Mouse (Mus musculus) midbrain, embryonic 10.5 days (tissue): ENCODE measurements around the gene Acad10. TPM values are rescaled to one million over a fixed set of nuclear protein-coding genes. Genes with fewer than 3 reads are reported as not detected.
"Not testable (repeated sequence)": the region's sequence is repeated elsewhere in the genome, so short reads cannot be mapped to it uniquely, and the experiment has no call there.

ENCODE experiments used
- DNase-seq: peaks from one replicate; pipeline ENCODE4 v3.0.0-alpha.2; 2017; ENCODE audit warnings: low spot score
- H3K27ac ChIP-seq: fragments of 300-500 bp; sonication (generic); replicated peaks from 2 replicates; pipeline ENCODE4 v1.5.1; 2016; ENCODE audit warnings: mild to moderate bottlenecking
- H3K27me3 ChIP-seq: fragments of 300-500 bp; sonication (generic); 2 replicates; pipeline ENCODE4 v1.6.1; 2016; ENCODE audit warnings: low read depth, mild to moderate bottlenecking; ENCODE audit not compliant: poor library complexity, severe bottlenecking
- H3K36me3 ChIP-seq: fragments of 300-500 bp; sonication (generic); 2 replicates; pipeline ENCODE4 v1.6.1; 2016; ENCODE audit warnings: mild to moderate bottlenecking, moderate library complexity
- H3K4me1 ChIP-seq: fragments of 300-500 bp; sonication (generic); 2 replicates; pipeline ENCODE4 v1.6.1; 2016
- H3K4me3 ChIP-seq: fragments of 300-500 bp; sonication (generic); 2 replicates; pipeline ENCODE4 v1.5.1; 2016; ENCODE audit warnings: mild to moderate bottlenecking, moderate library complexity
- H3K9me3 ChIP-seq: fragments of 300-500 bp; sonication (generic); replicated peaks from 2 replicates; pipeline ENCODE4 v1.6.1; 2016; ENCODE audit warnings: mild to moderate bottlenecking
- WGBS: fragments of 180-500 bp; shearing (Covaris S2); methylation state at CpG from one replicate; pipeline ENCODE4 v1.1.7; 2016; 5-methylcytosine and 5-hydroxymethylcytosine counted together
- polyA plus RNA-seq: library from polyadenylated mRNA; unstranded; fragments of >200 nt; fragmentation: Nextera tagmentation; extraction: Ambion mirVana; gene quantifications from 2 replicates; pipeline ENCODE4 v1.2.1, GENCODE M21; 2016

Gene Acad10
- polyA plus RNA-seq, 1 experiment from 2014 or later, result 3.9 TPM

- DNase-seq, result no peak
- no peak overlapping the region for H3K4me3 ChIP-seq
- 91% methylated on average over 9 of the region's 9 CpGs for WGBS
Measured at GRCm38 (mm10) chr5:121639601-121640000, 20.7 kb downstream of the Acad10 start.

GRCm38 (mm10) chr5:121637296-121637695, 23.0 kb downstream of the Acad10 start:
- no peak overlapping the region for H3K4me3 ChIP-seq
- 84% methylated on average over 6 of the region's 6 CpGs for WGBS
- H3K9me3 ChIP-seq, result no peaks in the 10 kb centered on the region
- no peak overlapping the region for H3K27ac ChIP-seq
- H3K4me1 ChIP-seq, result peaks cover 8% of the 10 kb centered on the region
- no peak for DNase-seq
- H3K27me3 ChIP-seq, result no peaks in the 10 kb centered on the region
- H3K36me3 ChIP-seq, result no peaks in the 10 kb centered on the region

More at GRCm38 (mm10) chr5:121639601-121640000, 20.7 kb downstream of the Acad10 start:
- H3K27me3 ChIP-seq, result no peaks in the 10 kb centered on the region
- no peaks in the 10 kb centered on the region for H3K4me1 ChIP-seq
- H3K27ac ChIP-seq, result no peak overlapping the region
- no peaks in the 10 kb centered on the region for H3K36me3 ChIP-seq
- H3K9me3 ChIP-seq, result no peaks in the 10 kb centered on the region

- DNase-seq, result no peak
- Histone ChIP-seq H3K4me3 (no peak overlapping the region), H3K27ac (no peak overlapping the region), H3K4me1 (peaks cover 11% of the 10 kb centered on the region), H3K36me3 (no peaks in the 10 kb centered on the region), H3K27me3 (no peaks in the 10 kb centered on the region), H3K9me3 (no peaks in the 10 kb centered on the region)
- 93% methylated on average over 5 of the region's 5 CpGs for WGBS
Measured at GRCm38 (mm10) chr5:121634668-121635067, 25.6 kb downstream of the Acad10 start.

- DNase-seq, result peak; percentile 17
- H3K27me3 ChIP-seq, result no peaks in the 10 kb centered on the region
- WGBS, result 37% methylated on average over 3 of the region's 3 CpGs
- no peak overlapping the region for H3K4me3 ChIP-seq
- no peaks in the 10 kb centered on the region for H3K36me3 ChIP-seq
- peak overlapping the region; percentile 33; the same call in 1 of the 2 replicates for H3K27ac ChIP-seq
- peaks cover 11% of the 10 kb centered on the region for H3K4me1 ChIP-seq
- no peaks in the 10 kb centered on the region for H3K9me3 ChIP-seq
Measured at GRCm38 (mm10) chr5:121632804-121633203, 27.5 kb downstream of the Acad10 start.

GRCm38 (mm10) chr5:121631106-121631647, 29.1 kb downstream of the Acad10 start:
- H3K27me3 ChIP-seq, H3K4me3 ChIP-seq, H3K9me3 ChIP-seq, H3K36me3 ChIP-seq, DNase-seq, H3K27ac ChIP-seq: not testable (repeated sequence)
- 70% methylated on average over 9 of the region's 9 CpGs for WGBS
- H3K4me1 ChIP-seq, result peaks cover 11% of the 10 kb centered on the region

- H3K4me1 ChIP-seq, result peaks cover 9% of the 10 kb centered on the region
- H3K9me3 ChIP-seq, result no peaks in the 10 kb centered on the region
- no peak overlapping the region for H3K4me3 ChIP-seq
- 0% methylated on average over 1 of the region's 1 CpGs for WGBS
- H3K36me3 ChIP-seq, result no peaks in the 10 kb centered on the region
- no peak overlapping the region for H3K27ac ChIP-seq
- DNase-seq, result peak; percentile 65
- H3K27me3 ChIP-seq, result no peaks in the 10 kb centered on the region
Measured at GRCm38 (mm10) chr5:121627871-121628270, 32.4 kb downstream of the Acad10 start.

- H3K4me3 ChIP-seq, result no peak overlapping the region
- H3K27me3 ChIP-seq, result no peaks in the 10 kb centered on the region
- H3K9me3 ChIP-seq, result no peaks in the 10 kb centered on the region
- 91% methylated on average over 3 of the region's 3 CpGs for WGBS
- 0 out of 2 replicates have a peak, but pooled peaks cover 5% of the 10 kb centered on the region for H3K36me3 ChIP-seq
- DNase-seq, result no peak
- H3K27ac ChIP-seq, result no peak overlapping the region
- H3K4me1 ChIP-seq, result peaks cover 13% of the 10 kb centered on the region
Measured at GRCm38 (mm10) chr5:121623241-121623640, 37.1 kb downstream of the Acad10 start.

GRCm38 (mm10) chr5:121621102-121621501, 39.2 kb downstream of the Acad10 start:
- Histone ChIP-seq H3K9me3 (no peaks in the 10 kb centered on the region), H3K27ac (no peak overlapping the region), H3K4me3 (no peak overlapping the region), H3K4me1 (peaks cover 18% of the 10 kb centered on the region), H3K27me3 (no peaks in the 10 kb centered on the region), H3K36me3 (0 out of 2 replicates have a peak, but pooled peaks cover 5% of the 10 kb centered on the region)
- no peak for DNase-seq
- WGBS, result 95% methylated on average over 5 of the region's 5 CpGs

- peaks cover 18% of the 10 kb centered on the region for H3K4me1 ChIP-seq
- H3K9me3 ChIP-seq, result no peaks in the 10 kb centered on the region
- 0 out of 2 replicates have a peak, but pooled peaks cover 5% of the 10 kb centered on the region for H3K36me3 ChIP-seq
- WGBS, result 2% methylated on average over 58 of the region's 58 CpGs
- H3K27me3 ChIP-seq, result no peaks in the 10 kb centered on the region
- peak; percentile 95 for DNase-seq
- H3K4me3 ChIP-seq, result peak within 1 kb of the TSS; percentile 76
- peak within 1 kb of the TSS; percentile 88 for H3K27ac ChIP-seq
Measured at GRCm38 (mm10) chr5:121618592-121619513, 41.5 kb downstream of the Acad10 start, which contains the start of gene Acad12. Gene Acad12, minus strand, starts transcription at chr5:121618938.

GRCm38 (mm10) chr5:121614921-121615320, 45.4 kb downstream of the Acad10 start:
- WGBS, result 87% methylated on average over 3 of the region's 3 CpGs
- not testable (repeated sequence) for H3K27ac ChIP-seq, H3K9me3 ChIP-seq, H3K36me3 ChIP-seq, H3K27me3 ChIP-seq, H3K4me3 ChIP-seq, DNase-seq
- peaks cover 13% of the 10 kb centered on the region for H3K4me1 ChIP-seq

GRCm38 (mm10) chr5:121612036-121612435, 48.3 kb downstream of the Acad10 start:
- Histone ChIP-seq H3K9me3 (no peaks in the 10 kb centered on the region), H3K4me3 (no peak overlapping the region), H3K36me3 (no peaks in the 10 kb centered on the region), H3K27me3 (no peaks in the 10 kb centered on the region), H3K4me1 (no peaks in the 10 kb centered on the region), H3K27ac (no peak overlapping the region)
- WGBS, result 85% methylated on average over 6 of the region's 6 CpGs
- no peak for DNase-seq

GRCm38 (mm10) chr5:121609556-121610135, 50.7 kb downstream of the Acad10 start:
- H3K4me3 ChIP-seq, DNase-seq, H3K27ac ChIP-seq, H3K9me3 ChIP-seq, H3K4me1 ChIP-seq, H3K36me3 ChIP-seq, H3K27me3 ChIP-seq: not testable (repeated sequence)
- WGBS, result 62% methylated on average over 7 of the region's 8 CpGs
